In genomic region chr3:127511786-127512746, GRCm38 (mm10) we compare ENCODE assay signal across 26 mouse cellular contexts. TPM values are rescaled to one million over a fixed set of nuclear protein-coding genes. Genes with fewer than 3 reads are reported as not detected.
DNase-seq lines count a peak whose midpoint lies in the region; ATAC-seq and TF ChIP-seq lines count a peak whose summit lies in the region.
"Had no signal": no experiment of that assay in that cellular context is flagged by ENCODE, and none has a peak within 500 bp of the region (broad histone marks: within the 10 kb centered on the region; RNA-seq: fewer than 3 reads in every experiment).

No protein-coding gene starts in this region.

- WGBS in forebrain, postnatal 0 days, result 64% methylated on average over 12 of the region's 12 CpGs
- 85% methylated on average over 12 of the region's 12 CpGs for WGBS in forebrain, embryonic 11.5 days
- WGBS in kidney, embryonic 14.5 days, result 80% methylated on average over 12 of the region's 12 CpGs
- WGBS in midbrain, embryonic 15.5 days, result 86% methylated on average over 12 of the region's 12 CpGs

- no peaks in the 10 kb centered on the region for H3K36me3 ChIP-seq in forebrain, postnatal 0 days (ENCODE audit: insufficient read depth)
- no peaks in the 10 kb centered on the region for H3K36me3 ChIP-seq in forebrain, embryonic 11.5 days (ENCODE audit: control insufficient read depth, insufficient read depth, low read length)
- H3K36me3 ChIP-seq in kidney, embryonic 14.5 days (ENCODE audit: control insufficient read depth, insufficient read depth, low read length), result no peaks in the 10 kb centered on the region
- H3K36me3 ChIP-seq in midbrain, embryonic 15.5 days (replicated peaks), result no peaks in the 10 kb centered on the region
- H3K36me3 ChIP-seq: embryonic facial prominence, embryonic 10.5 days; G1E; heart, embryonic 10.5 days; hindbrain, embryonic 15.5 days; intestine, embryonic 15.5 days; midbrain, embryonic 10.5 days had no signal

- intact Hi-C loops in left cerebral cortex, postnatal 14 days (cut with DNase I), result no loop called here
- intact Hi-C loops in gastrocnemius, postnatal 14 days (cut with DNase I; ENCODE audit: low total_unique reads), result no loop called here

- no peaks in the 10 kb centered on the region for H3K9me3 ChIP-seq in forebrain, postnatal 0 days (ENCODE audit: low read length)
- no peaks in the 10 kb centered on the region for H3K9me3 ChIP-seq in forebrain, embryonic 11.5 days (ENCODE audit: control insufficient read depth, low read length)
- no peaks in the 10 kb centered on the region for H3K9me3 ChIP-seq in kidney, embryonic 14.5 days (ENCODE audit: control insufficient read depth, low read length)
- H3K9me3 ChIP-seq in midbrain, embryonic 15.5 days, result no peaks in the 10 kb centered on the region
- H3K9me3 ChIP-seq: embryonic facial prominence, embryonic 10.5 days; G1E; heart, embryonic 10.5 days; hindbrain, embryonic 15.5 days; intestine, embryonic 15.5 days; midbrain, embryonic 10.5 days had no signal

- H3K4me3 ChIP-seq in forebrain, postnatal 0 days (ENCODE audit: low read depth, low read length), result no peak overlapping the region
- H3K4me3 ChIP-seq in forebrain, embryonic 11.5 days (ENCODE audit: low read depth, low read length), result no peak overlapping the region
- H3K4me3 ChIP-seq in kidney, embryonic 14.5 days (ENCODE audit: low read length), result no peak overlapping the region
- H3K4me3 ChIP-seq in midbrain, embryonic 15.5 days, result no peak overlapping the region
- H3K4me3 ChIP-seq: embryonic facial prominence, embryonic 10.5 days; heart, embryonic 10.5 days; hindbrain, embryonic 15.5 days; intestine, embryonic 15.5 days; layer of hippocampus, adult 2 months; midbrain, embryonic 10.5 days had no signal

- H3K4me1 ChIP-seq in forebrain, postnatal 0 days (ENCODE audit: insufficient read depth), result no peaks in the 10 kb centered on the region
- no peaks in the 10 kb centered on the region for H3K4me1 ChIP-seq in forebrain, embryonic 11.5 days (replicated peaks; ENCODE audit: control insufficient read depth, insufficient read depth, low read length)
- H3K4me1 ChIP-seq in kidney, embryonic 14.5 days (ENCODE audit: control insufficient read depth, insufficient read depth, low read length), result no peaks in the 10 kb centered on the region
- H3K4me1 ChIP-seq in midbrain, embryonic 15.5 days, result no peaks in the 10 kb centered on the region
- H3K4me1 ChIP-seq: embryonic facial prominence, embryonic 10.5 days; heart, embryonic 10.5 days; hindbrain, embryonic 15.5 days; intestine, embryonic 15.5 days had no signal

- no peak for TF ChIP-seq CTCF in forebrain, postnatal 0 days (IDR thresholded peaks at IDR 0.05; ENCODE audit: low read depth)

- DNase-seq in forebrain, postnatal 0 days, result peak; percentile 49
- no peak for DNase-seq in forebrain, embryonic 11.5 days (ENCODE audit: low spot score)
- DNase-seq in left cerebral cortex, postnatal 14 days (ENCODE audit: low spot score in 2 of 2), result peak; percentile 9 to 18
- DNase-seq in left cerebral cortex, adult 8-10 months (ENCODE audit: low spot score in 2 of 2), result no peak
- peak; percentile 47 for DNase-seq in adrenal gland, postnatal 14 days
- DNase-seq in gastrocnemius, postnatal 14 days, result peak; percentile 38
- DNase-seq: cerebellum, adult 11 months; cerebellum, adult 9-11 months; kidney, adult 8-10 months; kidney, postnatal 25 days; layer of hippocampus, postnatal 36 days; liver, postnatal 0 days; lung, postnatal 10 days; spleen, adult 18-20 months had no signal

- H3K27ac ChIP-seq in forebrain, postnatal 0 days (ENCODE audit: low read depth, low read length), result peak overlapping the region; percentile 51
- H3K27ac ChIP-seq in forebrain, embryonic 11.5 days (ENCODE audit: low read depth, low read length), result no peak overlapping the region
- H3K27ac ChIP-seq in kidney, embryonic 14.5 days (ENCODE audit: low read depth, low read length), result no peak overlapping the region
- H3K27ac ChIP-seq in midbrain, embryonic 15.5 days, result no peak overlapping the region
- H3K27ac ChIP-seq: embryonic facial prominence, embryonic 10.5 days; heart, embryonic 10.5 days; hindbrain, embryonic 15.5 days; intestine, embryonic 15.5 days; layer of hippocampus, adult 2 months; midbrain, embryonic 10.5 days had no signal

- peak; percentile 59 for ATAC-seq in forebrain, postnatal 0 days
- no peak for ATAC-seq in forebrain, embryonic 11.5 days (replicated peaks; ENCODE audit: low FRiP score)
- ATAC-seq in kidney, embryonic 14.5 days (ENCODE audit: low FRiP score, low TSS enrichment), result no peak
- ATAC-seq in midbrain, embryonic 15.5 days (replicated peaks), result no peak
- ATAC-seq: forebrain, embryonic 16.5 days; intestine, embryonic 15.5 days; liver, postnatal 0 days; Patski had no signal

- no peak overlapping the region for H3K9ac ChIP-seq in forebrain, postnatal 0 days
- no peak overlapping the region for H3K9ac ChIP-seq in forebrain, embryonic 11.5 days (ENCODE audit: low read length)
- H3K9ac ChIP-seq in kidney, embryonic 14.5 days (ENCODE audit: low read depth, low read length), result no peak overlapping the region
- H3K9ac ChIP-seq in midbrain, embryonic 15.5 days, result no peak overlapping the region
- H3K9ac ChIP-seq: hindbrain, embryonic 15.5 days; intestine, embryonic 15.5 days; liver, postnatal 0 days had no signal

- no peak overlapping the region; the same call in 1 of the 2 replicates for H3K4me2 ChIP-seq in forebrain, postnatal 0 days (ENCODE audit: low read depth)
- H3K4me2 ChIP-seq in forebrain, embryonic 11.5 days (ENCODE audit: low read depth, low read length, severe bottlenecking), result no peak overlapping the region
- no peak overlapping the region for H3K4me2 ChIP-seq in kidney, embryonic 14.5 days (replicated peaks; ENCODE audit: low read depth, low read length)
- no peak overlapping the region for H3K4me2 ChIP-seq in midbrain, embryonic 15.5 days
- H3K4me2 ChIP-seq: hindbrain, embryonic 15.5 days; intestine, embryonic 15.5 days had no signal

- no peaks in the 10 kb centered on the region for H3K27me3 ChIP-seq in forebrain, postnatal 0 days (ENCODE audit: insufficient read depth, low read length)
- no peaks in the 10 kb centered on the region for H3K27me3 ChIP-seq in forebrain, embryonic 11.5 days (ENCODE audit: control insufficient read depth, insufficient read depth, low read length)
- no peaks in the 10 kb centered on the region for H3K27me3 ChIP-seq in kidney, embryonic 14.5 days (ENCODE audit: control insufficient read depth, insufficient read depth, low read length)
- no peaks in the 10 kb centered on the region for H3K27me3 ChIP-seq in midbrain, embryonic 15.5 days (replicated peaks)
- H3K27me3 ChIP-seq: hindbrain, embryonic 15.5 days; intestine, embryonic 15.5 days; Patski had no signal

RNA-seq across cellular contexts. Expression of gene Ank2, which starts 12.9 kb away (rescaled TPM):
- 508 and 575 TPM in 2 replicates for total RNA-seq in forebrain, postnatal 0 days (2014; rRNA removed)
- 62.0 and 160 TPM in 2 replicates for polyA plus RNA-seq in forebrain, postnatal 0 days (2015; fragmentation: Nextera tagmentation; extraction: Ambion mirVana)
- 76.3 and 78.8 TPM in 2 replicates for polyA plus RNA-seq in forebrain, embryonic 11.5 days (2014; fragmentation: Nextera tagmentation; extraction: Ambion mirVana)
- total RNA-seq in left cerebral cortex, postnatal 14 days (2021), result 1,000 to 10,000 TPM in 1 of 2 experiments, 100 to 1,000 TPM in 1; 969 to 1,019 TPM
- total RNA-seq in left cerebral cortex, adult 8-10 months (2022), result 100 to 1,000 TPM; 772 to 913 (median 838) TPM
- 65.5 and 71.9 TPM in 2 replicates for total RNA-seq in adrenal gland, postnatal 14 days (2021)
- total RNA-seq in gastrocnemius, postnatal 14 days (2021), result 100 to 1,000 TPM in 1 of 2 experiments, 10 to 100 TPM in 1; 98.1 to 119 TPM
- 8.8 and 11.5 TPM in 2 replicates for polyA plus RNA-seq in kidney, embryonic 14.5 days (2014; fragmentation: Nextera tagmentation; extraction: Ambion mirVana)
- polyA plus RNA-seq in midbrain, embryonic 15.5 days (2015; fragmentation: Nextera tagmentation; extraction: Ambion mirVana), result 192 and 216 TPM in 2 replicates
- total RNA-seq: monocyte, adult 5-6 weeks had no signal

RNA-seq across cellular contexts. Expression of gene Larp7, which starts 41.1 kb away (rescaled TPM):
- total RNA-seq in forebrain, postnatal 0 days (2014; rRNA removed), result 23.9 and 27.1 TPM in 2 replicates
- 27.7 and 32.1 TPM in 2 replicates for polyA plus RNA-seq in forebrain, postnatal 0 days (2015; fragmentation: Nextera tagmentation; extraction: Ambion mirVana)
- polyA plus RNA-seq in forebrain, embryonic 11.5 days (2014; fragmentation: Nextera tagmentation; extraction: Ambion mirVana), result 74.3 and 87.0 TPM in 2 replicates
- total RNA-seq in left cerebral cortex, postnatal 14 days (2021), result 10 to 100 TPM; 17.6 to 19.0 TPM
- 10 to 100 TPM; 16.2 to 20.6 (median 18.0) TPM for total RNA-seq in left cerebral cortex, adult 8-10 months (2022)
- total RNA-seq in adrenal gland, postnatal 14 days (2021), result 23.5 and 25.3 TPM in 2 replicates
- total RNA-seq in gastrocnemius, postnatal 14 days (2021), result 10 to 100 TPM; 10.8 to 12.3 TPM
- polyA plus RNA-seq in kidney, embryonic 14.5 days (2014; fragmentation: Nextera tagmentation; extraction: Ambion mirVana), result 65.2 and 72.5 TPM in 2 replicates
- polyA plus RNA-seq in midbrain, embryonic 15.5 days (2015; fragmentation: Nextera tagmentation; extraction: Ambion mirVana), result 25.3 and 26.0 TPM in 2 replicates

RNA-seq across cellular contexts. Expression of gene Zgrf1, which starts 41.2 kb away (rescaled TPM):
- 1.8 and 3.8 TPM in 2 replicates for total RNA-seq in forebrain, postnatal 0 days (2014; rRNA removed)
- polyA plus RNA-seq in forebrain, postnatal 0 days (2015; fragmentation: Nextera tagmentation; extraction: Ambion mirVana), result 0.70 and 1.3 TPM in 2 replicates
- polyA plus RNA-seq in forebrain, embryonic 11.5 days (2014; fragmentation: Nextera tagmentation; extraction: Ambion mirVana), result 17.8 and 21.2 TPM in 2 replicates
- total RNA-seq in left cerebral cortex, postnatal 14 days (2021), result 1 to 10 TPM; 2.3 to 2.6 TPM
- 1 to 10 TPM; 2.7 to 4.1 (median 3.3) TPM for total RNA-seq in left cerebral cortex, adult 8-10 months (2022)
- total RNA-seq in adrenal gland, postnatal 14 days (2021), result 2.8 and 3.2 TPM in 2 replicates
- 1 to 10 TPM in 1 of 2 experiments, under 1 TPM in 1; 1.00 to 1.4 TPM for total RNA-seq in gastrocnemius, postnatal 14 days (2021)
- 5.7 and 14.0 TPM in 2 replicates for polyA plus RNA-seq in kidney, embryonic 14.5 days (2014; fragmentation: Nextera tagmentation; extraction: Ambion mirVana)
- 2.8 and 3.3 TPM in 2 replicates for polyA plus RNA-seq in midbrain, embryonic 15.5 days (2015; fragmentation: Nextera tagmentation; extraction: Ambion mirVana)

Comparison
In these comparisons a context has a peak if more than half of its experiments do, and no peak if none do; other contexts are left out.
1. DNase-seq: peak in forebrain, postnatal 0 days (single experiment), left cerebral cortex, postnatal 14 days (2 of 2), adrenal gland, postnatal 14 days (single experiment) and gastrocnemius, postnatal 14 days (single experiment); none in forebrain, embryonic 11.5 days (single experiment) and left cerebral cortex, adult 8-10 months (0 of 2).